8 mouse cellular contexts compared by ENCODE assay signal in genomic region chr13:74062378-74063128, GRCm38 (mm10). TPM values are rescaled to one million over a fixed set of nuclear protein-coding genes. Genes with fewer than 3 reads are reported as not detected.
DNase-seq lines count a peak whose midpoint lies in the region; ATAC-seq and TF ChIP-seq lines count a peak whose summit lies in the region.

No protein-coding gene starts in this region.

- H3K9ac ChIP-seq in limb, embryonic 14.5 days (ENCODE audit: low read depth, low read length, severe bottlenecking): peak overlapping the region; percentile 84; the same call in 1 of the 2 replicates
- H3K9ac ChIP-seq in stomach, embryonic 16.5 days (ENCODE audit: low read length): peak overlapping the region; percentile 87

- DNase-seq in cerebellum, adult 2 months: no peak
- DNase-seq in testis, postnatal 10 days (ENCODE audit: low spot score): no peak
- no peak for DNase-seq in limb, embryonic 14.5 days (ENCODE audit: low spot score)
- no peak for DNase-seq in urinary bladder, postnatal 25 days (ENCODE audit: low spot score)
- no peak for DNase-seq in gastrocnemius, postnatal 10 days

- H3K4me2 ChIP-seq in limb, embryonic 14.5 days (replicated peaks; ENCODE audit: low read depth, low read length, severe bottlenecking): peak overlapping the region; percentile 54
- H3K4me2 ChIP-seq in stomach, embryonic 16.5 days (ENCODE audit: low read depth, low read length): peak overlapping the region; percentile 57

- H3K27ac ChIP-seq in cerebellum, adult 2 months (ENCODE audit: insufficient read depth, low read length): no peak overlapping the region
- H3K27ac ChIP-seq in testis, adult 2 months (ENCODE audit: control insufficient read depth, insufficient read depth, low read depth, low read length): no peak overlapping the region; the same call in 1 of the 2 replicates
- H3K27ac ChIP-seq in limb, embryonic 14.5 days (replicated peaks; ENCODE audit: low read depth, low read length): peak overlapping the region; percentile 81
- H3K27ac ChIP-seq in stomach, embryonic 16.5 days (ENCODE audit: low read length): no peak overlapping the region

- WGBS in cerebellum, adult 2 months: 29% methylated on average over 11 of the region's 11 CpGs
- 24% methylated on average over 10 of the region's 11 CpGs for WGBS in limb, embryonic 14.5 days
- WGBS in stomach, embryonic 16.5 days: 25% methylated on average over 10 of the region's 11 CpGs

- no peaks in the 10 kb centered on the region for H3K4me1 ChIP-seq in cerebellum, adult 2 months (ENCODE audit: control insufficient read depth, insufficient read depth, low read length)
- H3K4me1 ChIP-seq in testis, adult 2 months (ENCODE audit: control insufficient read depth, insufficient read depth, low read length): 0 out of 2 replicates have a peak, but pooled peaks cover 2% of the 10 kb centered on the region
- no peaks in the 10 kb centered on the region for H3K4me1 ChIP-seq in limb, embryonic 14.5 days (ENCODE audit: control insufficient read depth, insufficient read depth, low read length)
- H3K4me1 ChIP-seq in stomach, embryonic 16.5 days (ENCODE audit: control insufficient read depth, insufficient read depth, low read length): 0 out of 2 replicates have a peak, but pooled peaks cover 2% of the 10 kb centered on the region

- no peak for ATAC-seq in cerebellum, adult (ENCODE audit: insufficient number of reproducible peaks, low FRiP score, low TSS enrichment)
- ATAC-seq in limb, embryonic 14.5 days (ENCODE audit: low FRiP score, low read depth): no peak
- ATAC-seq in stomach, embryonic 16.5 days (ENCODE audit: insufficient read depth, low FRiP score): no peak

- no peaks in the 10 kb centered on the region for H3K27me3 ChIP-seq in cerebellum, adult 2 months (ENCODE audit: control insufficient read depth, insufficient read depth, low read length)
- no peaks in the 10 kb centered on the region for H3K27me3 ChIP-seq in testis, adult 2 months (ENCODE audit: control insufficient read depth, insufficient read depth, low read length)
- no peaks in the 10 kb centered on the region for H3K27me3 ChIP-seq in limb, embryonic 14.5 days (ENCODE audit: control insufficient read depth, insufficient read depth, low read length)
- no peaks in the 10 kb centered on the region for H3K27me3 ChIP-seq in stomach, embryonic 16.5 days (ENCODE audit: control insufficient read depth, insufficient read depth, low read length)

- TF ChIP-seq POLR2A in cerebellum, adult 2 months (IDR thresholded peaks at IDR 0.05; ENCODE audit: borderline replicate concordance, insufficient read depth, low read length): no peak
- TF ChIP-seq POLR2A in testis, adult 2 months (IDR thresholded peaks at IDR 0.05; ENCODE audit: control insufficient read depth, low read depth, low read length): no peak
- TF ChIP-seq POLR2A in limb, embryonic 14.5 days (IDR thresholded peaks at IDR 0.05; ENCODE audit: borderline replicate concordance, extremely low read depth, insufficient read depth, insufficient read length): no peak

- H3K36me3 ChIP-seq in testis, adult 2 months (ENCODE audit: control insufficient read depth, insufficient read depth, low read length): no peaks in the 10 kb centered on the region; the same call in 1 of the 2 replicates
- H3K36me3 ChIP-seq in limb, embryonic 14.5 days (ENCODE audit: control insufficient read depth, insufficient read depth, low read length): peaks cover 7% of the 10 kb centered on the region
- H3K36me3 ChIP-seq in stomach, embryonic 16.5 days (ENCODE audit: control insufficient read depth, insufficient read depth, low read length): no peaks in the 10 kb centered on the region

- no peak for TF ChIP-seq CTCF in cerebellum, adult 2 months (IDR thresholded peaks at IDR 0.05; ENCODE audit: borderline replicate concordance, insufficient read depth, low read depth, low read length)
- TF ChIP-seq CTCF in testis, adult 2 months (IDR thresholded peaks at IDR 0.05; ENCODE audit: control insufficient read depth, insufficient read depth, insufficient replicate concordance, low read depth, low read length): no peak

- H3K9me3 ChIP-seq in limb, embryonic 14.5 days (ENCODE audit: control insufficient read depth, low read length): no peaks in the 10 kb centered on the region
- no peaks in the 10 kb centered on the region for H3K9me3 ChIP-seq in stomach, embryonic 16.5 days (replicated peaks; ENCODE audit: control insufficient read depth, low read length)

- peak overlapping the region; percentile 96 for H3K4me3 ChIP-seq in cerebellum, adult 2 months (replicated peaks; ENCODE audit: insufficient read depth, low read depth, low read length)
- H3K4me3 ChIP-seq in testis, adult 2 months (ENCODE audit: control insufficient read depth, low read depth, low read length): peak overlapping the region; percentile 100
- H3K4me3 ChIP-seq in limb, embryonic 14.5 days (replicated peaks; ENCODE audit: low read length): peak overlapping the region; percentile 77
- H3K4me3 ChIP-seq in stomach, embryonic 16.5 days (replicated peaks; ENCODE audit: low read length): peak overlapping the region; percentile 78

RNA-seq across cellular contexts. Expression of gene Cep72, which starts 0.5 kb away (rescaled TPM):
- 8.2 and 9.7 TPM in 2 replicates for polyA plus RNA-seq in cerebellum, adult 2 months (2012; rRNA removed)
- polyA plus RNA-seq in testis, adult 2 months (2012; rRNA removed): 63.2 and 69.1 TPM in 2 replicates
- polyA plus RNA-seq in limb, embryonic 14.5 days (2012; rRNA removed): 13.6 and 14.3 TPM in 2 replicates
- 11.2 and 13.5 TPM in 2 replicates for polyA plus RNA-seq in limb, embryonic 14.5 days (2014; fragmentation: Nextera tagmentation; extraction: Ambion mirVana)
- polyA plus RNA-seq in stomach, embryonic 16.5 days (2015; fragmentation: Nextera tagmentation; extraction: Ambion mirVana): 11.6 and 13.1 TPM in 2 replicates
- 1 to 10 TPM; 1.6 to 2.7 TPM for total RNA-seq in gastrocnemius, postnatal 10 days (2021)

RNA-seq across cellular contexts. Expression of gene Tppp, which starts 53.3 kb away (rescaled TPM):
- 178 and 180 TPM in 2 replicates for polyA plus RNA-seq in cerebellum, adult 2 months (2012; rRNA removed)
- 0.55 and 0.68 TPM in 2 replicates for polyA plus RNA-seq in testis, adult 2 months (2012; rRNA removed)
- polyA plus RNA-seq in limb, embryonic 14.5 days (2012; rRNA removed): 1.8 and 2.2 TPM in 2 replicates
- polyA plus RNA-seq in limb, embryonic 14.5 days (2014; fragmentation: Nextera tagmentation; extraction: Ambion mirVana): 1.7 and 2.4 TPM in 2 replicates
- 5.3 and 6.8 TPM in 2 replicates for polyA plus RNA-seq in stomach, embryonic 16.5 days (2015; fragmentation: Nextera tagmentation; extraction: Ambion mirVana)
- 1 to 10 TPM; 5.5 to 5.8 TPM for total RNA-seq in gastrocnemius, postnatal 10 days (2021)

RNA-seq across cellular contexts. Expression of gene Slc9a3, which starts 58.7 kb away (rescaled TPM):
- 7.4 and 10.9 TPM in 2 replicates for polyA plus RNA-seq in cerebellum, adult 2 months (2012; rRNA removed)
- polyA plus RNA-seq in testis, adult 2 months (2012; rRNA removed): 1.0 and 1.9 TPM in 2 replicates
- polyA plus RNA-seq in limb, embryonic 14.5 days (2012; rRNA removed): 0.03 and 0.05 TPM in 2 replicates
- 0.15 TPM in 1 of 2 replicates, not detected in the other for polyA plus RNA-seq in limb, embryonic 14.5 days (2014; fragmentation: Nextera tagmentation; extraction: Ambion mirVana)
- polyA plus RNA-seq in stomach, embryonic 16.5 days (2015; fragmentation: Nextera tagmentation; extraction: Ambion mirVana): 0.90 TPM in 2 replicates
- total RNA-seq in gastrocnemius, postnatal 10 days (2021): 1 to 10 TPM in 1 of 2 experiments, under 1 TPM in 1; 0.77 to 1.6 TPM

Comparison
In these comparisons a context has a peak if more than half of its experiments do, and no peak if none do; other contexts are left out.
1. RNA of gene Tppp, which starts 53.3 kb away (polyA plus RNA-seq): 178 to 180 TPM in cerebellum, adult 2 months; 5.3 to 6.8 TPM in stomach, embryonic 16.5 days, 1.7 to 2.4 TPM in limb, embryonic 14.5 days and 0.55 to 0.68 TPM in testis, adult 2 months; every median in the first group is over 10 times any median in the second.
2. Peak in every context shown above with its lines, with median percentiles within 50 percentile points of each other: H3K4me3 ChIP-seq.